Mouse (Mus musculus) bone marrow, adult 2 months (tissue): ENCODE measurements at regions not wholly inside any gene's neighbourhood (a gene's known extent, or its start where the extent isn't known, plus 50 kb on each side); places are given as distances from the start of the nearest gene placed in this dataset.

Experiments used
- H3K27ac ChIP-seq: fragments of 200-500 bp; 2 replicates; pipeline ENCODE4 v1.5.1; 2012; ENCODE audit warnings: low read depth, mild to moderate bottlenecking, control low read depth, inconsistent platforms, low read length; ENCODE audit not compliant: control insufficient read depth, poor library complexity, insufficient read depth
- H3K4me1 ChIP-seq: fragments of 200-500 bp; 2 replicates; pipeline ENCODE4 v1.6.1; 2011; ENCODE audit warnings: low read length; ENCODE audit not compliant: control insufficient read depth, insufficient read depth
- H3K4me3 ChIP-seq: fragments of 200-500 bp; replicated peaks from 2 replicates; pipeline ENCODE3; 2011; ENCODE audit warnings: mild to moderate bottlenecking, low read depth, low read length, control low read depth; ENCODE audit not compliant: control insufficient read depth
- CTCF ChIP-seq: fragments of 200-500 bp; IDR thresholded peaks from 2 replicates; pipeline ENCODE4 v1.5.1; 2011; ENCODE audit warnings: low read length, control low read depth; ENCODE audit not compliant: control insufficient read depth, insufficient read depth
- POLR2A ChIP-seq: fragments of 200-500 bp; IDR thresholded peaks from 2 replicates; pipeline ENCODE4 v1.6.1; 2011; ENCODE audit warnings: low read depth, mild to moderate bottlenecking, control low read depth, low read length, borderline replicate concordance; ENCODE audit not compliant: control insufficient read depth
- WGBS: fragments of 180-500 bp; shearing (Covaris S2); methylation state at CpG from one replicate; pipeline ENCODE4 v1.1.7; 2018; 5-methylcytosine and 5-hydroxymethylcytosine counted together

- H3K4me3 ChIP-seq = no peak overlapping the region
- H3K4me1 ChIP-seq = no peaks in the 10 kb centered on the region
- H3K27ac ChIP-seq = no peak overlapping the region
- no peak for TF ChIP-seq POLR2A
- no peak for TF ChIP-seq CTCF
- WGBS = 88% methylated on average over 3 of the region's 3 CpGs
These were observed 80.3 kb downstream of the Ramp3 start for GRCm38 (mm10) chr11:6738581-6738980.

- 72% methylated on average over 3 of the region's 3 CpGs for WGBS
- TF ChIP-seq CTCF = no peak
- no peak for TF ChIP-seq POLR2A
- Histone ChIP-seq H3K4me3 (no peak overlapping the region), H3K27ac (no peak overlapping the region), H3K4me1 (no peaks in the 10 kb centered on the region)
These were observed 79.8 kb downstream of the Ramp3 start for GRCm38 (mm10) chr11:6738163-6738562.

- no peak for TF ChIP-seq CTCF
- TF ChIP-seq POLR2A = no peak
- 82% methylated on average over 7 of the region's 7 CpGs for WGBS
- no peaks in the 10 kb centered on the region for H3K4me1 ChIP-seq
- H3K27ac ChIP-seq = no peak overlapping the region
- H3K4me3 ChIP-seq = no peak overlapping the region
These were observed 76.6 kb downstream of the Ramp3 start for GRCm38 (mm10) chr11:6734746-6735430.

GRCm38 (mm10) chr11:6731505-6731904 lies 73.2 kb downstream of the Ramp3 start:
- TF ChIP-seq POLR2A (no peak), CTCF (no peak)
- Histone ChIP-seq H3K4me3 (no peak overlapping the region), H3K27ac (no peak overlapping the region), H3K4me1 (no peaks in the 10 kb centered on the region)
- WGBS = 51% methylated on average over 5 of the region's 5 CpGs
